Mouse (Mus musculus) thymus, postnatal 10 days (tissue): ENCODE measurements around the gene Ano6.
A peak's percentile ranks its signal among the peaks of the same experiment; 100 is the strongest.

Experiments
- DNase-seq, 2 experiments: peaks; one replicate each; pipeline ENCODE4 v3.0.0; 2021; ENCODE audit warnings: low spot score in 2 of 2

Ano6 gene

DNA sequence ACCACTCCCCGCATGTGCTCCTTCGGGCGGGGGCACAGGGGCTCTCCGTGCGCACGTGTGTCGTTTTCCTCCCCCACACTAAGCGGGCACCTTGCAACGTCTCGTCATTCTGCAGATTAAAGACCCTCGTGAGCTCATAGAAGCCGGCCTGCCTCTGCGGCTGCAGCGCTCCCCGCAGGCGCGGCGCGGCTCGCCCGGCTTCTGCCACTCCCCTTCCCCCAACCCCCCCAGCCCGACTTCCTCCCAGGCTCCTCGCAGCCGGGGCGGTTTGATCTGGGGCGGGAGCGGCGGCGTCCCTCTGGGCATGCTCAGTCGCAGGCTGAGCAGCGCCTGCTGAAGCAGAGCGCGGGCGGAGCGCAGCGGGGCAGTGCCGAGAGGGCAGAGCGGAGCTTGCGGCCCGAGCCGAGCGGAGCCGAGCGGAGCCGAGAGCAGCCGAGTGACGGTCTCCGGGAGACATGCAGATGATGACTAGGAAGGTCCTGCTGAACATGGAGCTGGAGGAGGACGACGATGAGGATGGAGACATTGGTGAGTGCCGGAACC is at the start of gene Ano6:
Gene Ano6, plus strand, starts transcription at position 315 of the 543 bp plus-strand sequence.
- DNase-seq, result peak; percentile 94 to 97

DNA sequence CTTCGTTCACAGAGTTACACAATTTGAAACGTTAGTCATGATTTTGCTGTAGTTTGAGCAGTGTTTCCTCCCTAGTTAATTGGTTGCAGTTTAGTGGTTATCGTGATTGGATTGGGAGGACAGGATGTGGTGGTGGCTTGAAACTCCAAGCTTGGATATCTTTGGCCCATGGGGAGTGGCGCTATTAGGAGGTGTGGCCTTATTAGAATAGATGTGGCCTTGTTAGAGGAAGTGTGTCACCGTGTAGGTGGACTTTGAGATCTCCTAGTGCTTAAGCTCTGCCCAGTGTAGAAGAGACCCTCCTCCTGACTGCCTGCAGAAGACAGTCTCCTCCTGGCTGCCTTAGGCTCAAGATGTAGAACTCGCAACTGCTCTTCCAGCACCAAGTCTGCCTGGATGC is 47.7 kb upstream of the Ano6 start:
- DNase-seq, result no peak

DNA sequence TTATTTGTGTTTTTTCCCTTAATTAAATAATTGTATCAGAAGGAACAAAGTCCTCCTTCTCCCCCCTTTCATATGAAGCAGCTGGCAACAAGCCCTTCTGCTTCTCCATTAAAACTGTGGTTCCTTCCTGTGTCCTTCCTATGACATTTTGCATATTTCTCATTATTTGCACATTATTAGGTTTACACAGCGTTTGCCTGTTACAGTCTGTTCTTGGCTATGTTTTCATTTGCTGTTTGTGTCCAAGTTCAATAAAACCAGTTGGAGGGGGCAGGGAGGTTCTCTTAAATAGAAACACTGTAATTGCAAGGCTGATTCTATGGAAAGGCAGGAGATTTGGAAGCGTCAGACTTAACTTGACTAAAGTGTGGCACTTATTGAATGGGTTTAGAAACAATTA is 46.8 kb upstream of the Ano6 start:
- DNase-seq, result no peak

DNA sequence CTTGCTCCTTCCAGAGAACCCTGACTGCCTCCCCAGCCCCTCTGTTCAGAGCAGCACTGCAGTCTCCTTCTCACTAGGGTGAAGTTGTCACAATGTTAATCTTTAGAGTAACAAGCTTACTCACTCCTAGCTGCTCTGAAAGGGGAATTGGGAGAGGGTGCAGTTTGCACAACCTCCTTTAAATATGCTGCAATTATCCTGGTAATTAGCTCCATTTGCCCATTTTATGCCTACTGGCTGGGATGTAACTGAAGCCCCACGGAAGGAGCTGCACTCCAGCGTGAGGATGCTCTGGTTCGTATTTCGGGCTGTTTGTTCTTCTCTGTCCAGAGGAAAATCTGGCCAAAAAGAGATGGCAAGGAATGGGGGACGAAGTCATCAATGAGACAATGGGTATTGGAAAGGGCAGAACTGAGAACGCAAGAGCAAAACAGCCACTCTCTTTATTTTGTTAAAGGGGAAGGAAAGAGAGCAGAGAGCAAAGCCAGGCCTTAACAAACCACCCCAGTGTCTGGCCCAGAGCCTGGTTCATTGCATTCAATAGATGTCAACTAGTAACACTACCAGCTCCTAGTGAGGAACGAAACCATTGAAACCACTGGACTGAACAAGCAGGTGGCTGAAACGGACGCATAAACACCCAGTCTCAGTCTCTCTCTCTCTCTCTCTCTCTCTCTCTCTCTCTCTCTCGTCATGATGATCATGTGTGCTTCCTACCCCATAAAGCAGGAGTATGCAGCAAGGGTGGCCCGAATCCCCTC is 45.1 kb upstream of the Ano6 start:
- no peak for DNase-seq

DNA sequence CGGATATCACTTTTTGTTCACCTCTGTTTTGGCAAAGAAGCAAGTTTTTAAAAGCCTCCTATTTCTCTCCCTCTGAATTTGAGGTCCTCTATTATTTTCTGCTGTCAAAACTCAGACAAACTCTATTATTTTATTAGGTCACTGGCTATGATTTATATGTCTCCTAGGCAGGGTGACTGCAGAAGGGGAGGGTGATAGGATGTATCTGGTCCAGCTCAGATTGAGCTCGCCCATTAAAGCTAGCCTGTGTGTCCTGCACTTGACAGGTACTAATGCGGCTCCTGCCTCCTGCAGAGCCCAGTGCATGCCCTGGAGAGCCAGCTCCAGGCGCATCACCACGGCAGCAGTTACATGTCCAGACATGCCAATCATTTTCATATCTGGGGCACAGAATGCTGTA is 44.1 kb upstream of the Ano6 start:
- DNase-seq, result no peak

DNA sequence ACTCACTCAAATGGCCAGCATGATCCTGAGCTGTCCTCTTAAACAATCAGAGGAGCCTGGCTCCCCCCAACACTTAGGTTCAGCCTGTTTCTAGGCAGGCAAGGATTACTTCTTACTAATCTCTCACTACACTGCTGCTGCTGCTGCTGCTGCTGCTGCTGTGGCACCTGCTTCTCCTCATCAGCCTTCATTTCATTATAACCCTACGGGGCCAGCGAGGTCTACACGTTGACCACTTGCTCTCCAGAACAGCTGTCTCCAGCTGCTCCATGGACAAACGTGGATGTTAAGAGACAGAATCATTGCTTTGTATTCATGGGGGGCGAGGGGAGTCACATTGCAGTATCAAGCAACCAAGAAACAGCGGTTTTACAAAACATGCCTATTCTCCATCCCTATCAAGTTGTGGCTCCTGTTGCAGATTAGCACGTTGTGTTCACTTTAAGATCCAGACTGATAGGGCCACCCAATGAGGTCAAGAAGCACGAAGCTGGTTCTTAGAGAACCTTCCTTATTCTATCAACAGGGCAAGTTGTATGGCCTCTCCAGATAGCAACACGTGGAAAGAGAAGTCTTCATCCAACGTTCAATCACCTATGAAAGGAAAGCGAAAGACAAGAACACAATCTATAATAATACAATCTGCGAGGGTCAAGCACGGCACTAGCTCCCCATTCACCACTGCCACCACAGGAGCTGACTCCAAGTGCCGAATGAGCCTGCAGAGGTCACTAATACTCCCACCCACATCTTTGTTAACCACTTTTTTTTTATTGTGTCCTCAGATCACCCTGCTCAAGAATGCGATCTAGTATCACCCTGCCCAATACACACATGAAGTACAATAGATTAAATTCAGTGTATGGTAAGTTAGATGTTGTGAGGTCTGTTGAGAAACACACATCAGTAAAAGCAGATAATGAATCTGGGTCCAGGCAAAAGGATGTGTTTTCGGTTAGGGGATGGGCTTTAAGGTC is 43.4 kb upstream of the Ano6 start:
- no peak for DNase-seq

DNA sequence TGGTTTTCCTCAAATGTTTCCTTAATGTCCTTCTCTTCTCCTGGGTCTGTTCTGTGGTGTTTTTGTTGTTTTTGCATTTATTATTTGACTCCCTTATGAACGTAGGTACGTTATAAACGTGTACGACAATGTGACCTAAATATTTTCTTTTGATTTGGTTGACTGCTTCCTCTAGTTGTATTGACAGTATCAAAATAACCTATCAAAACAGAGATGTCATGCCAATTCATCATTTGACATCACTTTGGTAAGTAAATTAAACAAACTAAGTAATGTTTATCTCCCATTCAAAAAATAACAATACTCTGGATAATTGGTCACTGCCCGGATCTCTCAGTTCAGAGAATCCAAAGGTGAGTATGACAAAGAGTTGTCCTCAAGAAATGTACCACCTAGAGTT is 41.4 kb upstream of the Ano6 start:
- no peak for DNase-seq

DNA sequence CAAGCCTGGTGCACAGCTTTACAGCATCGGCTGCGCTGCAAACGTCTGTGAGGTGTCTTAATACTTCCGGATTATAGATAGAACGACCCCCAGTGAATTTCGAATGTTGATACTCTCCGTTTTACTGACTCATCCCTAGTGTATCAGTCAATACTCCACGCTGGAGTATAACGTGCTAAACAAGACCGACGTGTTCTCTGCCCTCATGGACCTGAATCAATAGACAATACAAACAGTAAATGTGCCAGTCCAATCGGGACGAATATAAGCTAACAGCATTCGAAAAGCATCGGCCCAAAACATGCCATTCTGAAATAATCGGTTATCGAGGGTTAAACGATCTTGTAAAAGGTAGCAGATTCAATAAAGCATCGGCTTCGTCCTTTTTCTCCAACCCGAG is 40.6 kb upstream of the Ano6 start:
- no peak for DNase-seq

DNA sequence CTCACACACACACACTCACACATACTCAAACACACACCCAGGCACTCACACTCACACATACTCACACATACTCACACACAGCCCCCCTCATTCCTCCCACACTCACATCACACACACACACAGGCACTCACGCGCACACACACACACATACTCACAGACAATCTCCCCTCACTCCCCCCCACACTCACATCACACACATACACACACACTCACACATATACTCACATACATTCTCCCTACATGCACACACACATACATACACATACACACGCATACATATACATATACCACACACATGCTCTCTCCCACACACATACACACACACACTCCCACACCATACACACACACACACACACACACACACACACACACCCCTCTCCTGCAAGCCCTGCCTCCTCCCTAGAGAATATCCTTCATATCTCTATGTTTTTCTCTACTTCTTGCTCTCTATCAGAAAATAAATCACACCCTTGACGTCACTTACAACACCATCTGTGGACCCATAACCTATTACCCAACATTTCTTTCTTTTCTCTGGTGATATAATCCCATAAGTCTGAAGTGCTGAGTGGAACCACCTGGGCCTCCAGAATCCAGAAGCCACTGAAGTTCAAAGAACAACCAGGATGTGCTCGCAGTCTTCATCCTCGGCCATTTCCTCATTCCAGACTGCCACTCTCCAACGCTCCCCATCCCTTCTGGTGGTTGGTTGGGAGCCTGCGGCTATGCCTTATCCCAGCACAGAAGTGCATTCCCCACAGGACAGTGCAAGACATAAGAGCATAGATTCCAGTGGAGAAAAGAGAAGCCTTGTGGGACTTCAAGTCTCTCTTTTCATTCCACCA is 38.6 kb upstream of the Ano6 start:
- DNase-seq, result no peak

DNA sequence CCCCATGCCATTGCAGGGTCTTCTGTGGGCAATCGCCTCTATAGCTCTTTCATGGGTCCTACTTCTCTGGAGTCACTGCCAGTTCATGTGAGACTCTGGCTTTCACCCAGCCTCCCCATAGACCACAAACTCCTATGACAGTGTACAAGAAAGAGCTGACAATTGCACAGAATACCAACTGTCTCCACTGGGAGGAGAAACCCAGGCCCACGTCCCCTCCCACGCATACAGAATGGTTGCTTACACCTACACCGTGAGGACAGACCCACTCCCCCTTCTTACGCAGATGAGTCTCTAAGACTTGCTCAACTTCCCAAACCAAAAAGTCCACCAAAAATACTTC is 38.0 kb upstream of the Ano6 start:
- peak; percentile 66 to 69 for DNase-seq

DNA sequence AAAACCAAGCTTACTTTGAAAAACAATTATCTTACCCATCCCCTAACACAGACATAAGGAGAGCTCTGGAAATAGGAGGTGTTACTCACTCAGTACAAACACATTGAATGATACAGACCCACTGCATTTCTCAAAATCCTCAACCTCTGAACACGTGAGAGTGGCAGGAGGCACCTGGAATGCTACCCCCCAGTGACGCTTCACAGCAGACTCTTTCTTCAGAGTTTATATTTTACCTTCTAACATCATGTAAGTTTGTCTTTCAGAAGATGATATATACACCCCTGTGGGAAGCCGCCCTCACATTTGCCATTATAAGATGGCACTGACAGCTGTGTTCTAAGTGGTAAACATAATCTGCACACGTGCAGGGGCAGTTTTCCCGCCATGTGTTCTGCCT is 37.6 kb upstream of the Ano6 start:
- DNase-seq, result no peak

DNA sequence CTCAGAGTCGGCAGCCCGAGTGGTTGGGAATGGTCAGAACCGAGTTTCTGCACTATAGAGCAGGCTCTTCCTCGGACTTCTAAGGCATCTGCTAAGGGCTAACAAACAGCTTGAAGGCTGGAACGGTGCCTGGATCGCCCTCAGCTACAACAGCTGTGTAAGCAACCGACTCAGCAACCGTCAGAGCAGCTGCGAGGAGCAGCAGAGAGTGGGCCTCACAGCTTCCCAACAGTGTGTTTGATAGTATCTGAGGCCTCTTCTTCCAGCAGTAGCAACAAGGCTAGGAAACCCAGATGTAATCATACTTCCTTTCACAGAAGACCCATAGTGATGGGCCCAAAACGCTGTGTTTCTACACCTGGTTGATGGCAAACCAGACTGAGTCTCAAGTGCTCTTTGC is 33.5 kb upstream of the Ano6 start:
- peak; percentile 82 to 87 for DNase-seq

DNA sequence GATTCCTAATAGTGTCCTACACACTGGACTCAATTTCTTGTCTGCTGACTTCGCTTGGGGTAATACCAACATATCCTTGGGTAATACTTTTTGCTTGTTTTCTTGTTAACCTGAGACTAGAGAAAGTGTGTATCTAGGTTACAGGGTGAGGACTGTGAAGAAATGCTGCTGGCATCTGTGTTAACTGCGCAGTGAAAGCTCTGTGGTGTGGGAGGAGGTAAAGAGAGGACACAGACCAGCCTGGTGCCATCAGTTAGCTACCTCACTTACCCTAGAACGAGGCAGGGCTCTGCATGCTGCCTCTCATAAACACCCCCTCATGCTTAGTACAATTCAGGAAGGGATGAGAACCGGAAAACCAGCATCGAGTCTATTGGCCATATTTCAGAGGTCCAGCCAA is 32.6 kb upstream of the Ano6 start:
- DNase-seq, result peak in 1 of 2 experiments; percentile 26

DNA sequence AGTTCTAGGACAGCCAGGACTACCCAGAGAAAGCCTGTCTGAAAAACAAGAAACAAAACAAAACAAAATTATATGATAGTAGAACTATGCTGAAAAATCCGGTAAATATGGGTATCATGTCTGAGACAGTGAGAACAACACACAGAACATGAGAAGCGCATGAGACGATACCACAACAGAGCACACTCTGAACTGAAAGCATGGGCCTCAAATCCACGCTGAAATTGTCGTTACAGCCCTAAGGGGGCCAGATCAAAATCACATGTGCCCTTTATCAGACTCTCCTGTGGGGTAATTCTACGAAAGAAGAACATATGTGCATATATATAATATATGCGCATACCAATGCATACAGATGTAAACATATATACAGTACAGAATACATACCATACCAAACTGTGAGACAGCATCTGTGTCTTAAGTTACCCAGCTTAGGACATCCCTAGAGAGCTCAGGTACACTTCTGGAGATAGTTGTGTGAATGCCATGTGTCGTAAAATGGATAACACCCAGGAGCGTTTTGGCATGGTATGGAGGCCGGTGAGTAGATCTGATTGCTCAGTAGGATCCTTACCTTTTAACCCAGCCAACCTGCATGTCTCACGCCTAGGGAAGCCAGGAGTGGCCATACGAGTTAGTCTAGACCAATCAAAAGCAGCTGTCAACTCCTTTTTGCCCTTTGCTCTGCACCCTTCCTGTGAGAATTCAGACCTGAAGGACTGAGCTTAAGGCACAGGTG is 31.8 kb upstream of the Ano6 start:
- peak in 1 of 2 experiments; percentile 29 for DNase-seq

DNA sequence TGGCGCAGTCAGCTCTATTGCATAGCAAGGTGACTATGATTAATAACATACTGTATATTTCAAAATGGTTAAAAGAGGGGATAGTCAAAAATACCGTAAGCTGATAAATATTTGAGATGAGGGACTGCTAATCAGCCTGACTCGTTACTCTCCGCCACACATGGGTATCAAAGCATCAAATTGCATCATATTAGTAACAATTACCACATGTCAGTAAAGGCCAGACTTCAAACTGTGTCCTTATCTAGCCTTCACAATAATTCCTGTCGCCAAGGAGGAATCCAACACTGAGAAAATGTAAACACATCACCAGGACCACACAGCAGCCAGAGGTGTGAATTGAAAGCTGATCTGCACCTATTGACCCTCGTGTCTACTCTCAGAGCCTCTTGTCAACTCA is 30.8 kb upstream of the Ano6 start:
- no peak for DNase-seq

DNA sequence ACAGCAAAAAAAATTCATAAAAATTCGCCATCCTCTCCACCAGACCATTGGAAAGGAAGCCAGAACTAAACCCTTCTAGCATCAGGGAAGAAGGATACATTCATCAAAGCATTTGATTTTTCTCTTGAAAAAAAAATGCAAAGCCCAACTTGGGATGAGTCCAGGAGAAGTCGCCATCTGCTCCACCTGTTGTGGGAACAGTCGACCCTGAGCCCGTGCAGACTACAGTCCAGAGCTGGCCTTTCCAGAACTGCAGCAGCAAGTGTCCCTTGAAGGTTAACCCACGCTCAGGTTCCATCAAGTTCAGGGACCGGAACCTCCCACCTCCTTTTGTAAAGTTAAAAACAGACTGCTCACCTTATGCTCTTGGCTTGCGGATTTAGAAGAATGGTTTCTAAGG is 29.2 kb upstream of the Ano6 start:
- DNase-seq, result no peak

DNA sequence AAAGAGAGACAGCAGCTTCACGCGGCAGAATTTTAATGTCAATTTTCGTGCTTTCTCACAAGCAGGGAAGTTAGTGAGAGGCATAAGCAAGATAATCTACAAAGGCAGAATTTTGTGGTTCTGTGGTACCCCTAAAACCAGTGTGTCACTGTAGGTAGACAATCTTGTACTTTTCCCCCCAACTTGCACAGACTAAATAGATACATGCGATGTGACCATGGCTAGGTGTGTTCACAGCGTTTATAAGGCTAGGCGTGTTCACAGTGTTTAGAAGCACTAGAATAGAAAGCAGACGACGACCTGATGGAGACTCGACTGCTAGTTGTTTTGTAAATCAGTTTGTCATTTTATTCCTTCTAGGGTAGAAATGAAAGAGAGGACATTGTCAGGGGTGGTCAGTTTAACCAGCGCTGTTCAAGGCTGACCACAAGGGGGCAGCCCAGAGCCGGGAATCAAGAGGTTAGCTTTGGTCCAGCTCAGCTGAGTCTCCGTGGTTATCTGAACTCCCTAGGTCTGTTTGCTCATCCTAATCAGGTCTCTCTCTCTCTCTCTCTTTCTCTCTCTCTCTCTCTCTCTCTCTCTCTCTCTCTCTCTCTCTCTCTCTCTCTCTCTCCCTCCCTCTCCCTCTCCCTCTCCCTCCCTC is 27.9 kb upstream of the Ano6 start:
- DNase-seq, result peak; percentile 47 to 83

DNA sequence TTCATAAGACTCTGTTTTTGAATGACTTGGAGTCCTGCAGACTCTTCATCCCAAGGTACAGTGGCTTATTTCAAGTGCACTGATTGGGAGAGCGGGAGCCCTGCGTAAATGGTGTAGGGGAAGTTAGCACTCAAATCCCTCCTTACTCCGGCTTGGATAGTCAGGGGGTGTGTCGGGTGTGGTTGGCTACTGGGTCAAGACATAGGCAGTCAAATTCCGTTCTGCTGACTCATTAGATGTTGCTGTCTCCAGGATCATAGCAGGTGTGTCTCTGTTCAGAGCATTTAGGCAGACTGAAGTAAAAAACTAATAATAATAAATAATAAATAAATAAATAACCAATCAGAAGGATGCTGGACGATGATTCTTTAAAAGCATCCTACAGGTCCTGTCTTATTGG is 27.2 kb upstream of the Ano6 start:
- DNase-seq, result no peak

DNA sequence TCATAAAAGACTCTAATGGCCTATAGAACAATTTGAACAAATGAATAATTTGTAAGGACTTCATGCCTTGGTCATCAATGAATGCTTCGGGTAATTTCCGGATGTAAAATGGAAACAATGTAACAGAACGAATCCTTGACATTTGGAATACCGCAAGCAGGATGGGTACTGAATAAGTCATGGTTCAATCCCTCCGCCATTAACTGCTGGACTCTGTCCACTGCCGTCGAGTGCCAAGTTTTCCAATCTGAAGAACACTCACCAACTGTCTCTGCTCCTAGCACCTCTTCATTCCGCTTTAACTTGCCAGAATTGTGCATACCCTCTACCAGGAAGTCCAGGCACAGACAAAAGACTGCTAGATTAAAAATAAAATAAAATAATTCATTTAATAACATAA is 25.4 kb upstream of the Ano6 start:
- no peak for DNase-seq

DNA sequence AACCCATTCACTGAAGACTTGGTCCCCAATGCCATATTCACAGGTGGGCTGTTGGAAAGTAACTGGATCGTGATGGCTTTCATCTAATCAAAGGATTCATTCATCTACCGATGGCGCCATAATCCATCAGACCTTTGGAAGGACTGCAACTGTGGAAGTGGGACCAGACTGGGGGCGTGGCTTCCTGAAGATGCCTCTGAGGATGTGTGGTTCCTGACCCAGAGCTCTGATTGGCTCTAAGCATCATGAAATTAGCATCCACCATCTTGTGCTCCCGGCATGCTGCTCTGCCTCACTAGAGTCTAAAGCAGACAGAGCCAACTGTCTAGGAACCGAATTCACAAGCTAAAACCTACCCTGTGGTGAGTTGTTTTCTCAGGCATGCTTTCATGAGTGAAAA is 24.7 kb upstream of the Ano6 start:
- no peak for DNase-seq

DNA sequence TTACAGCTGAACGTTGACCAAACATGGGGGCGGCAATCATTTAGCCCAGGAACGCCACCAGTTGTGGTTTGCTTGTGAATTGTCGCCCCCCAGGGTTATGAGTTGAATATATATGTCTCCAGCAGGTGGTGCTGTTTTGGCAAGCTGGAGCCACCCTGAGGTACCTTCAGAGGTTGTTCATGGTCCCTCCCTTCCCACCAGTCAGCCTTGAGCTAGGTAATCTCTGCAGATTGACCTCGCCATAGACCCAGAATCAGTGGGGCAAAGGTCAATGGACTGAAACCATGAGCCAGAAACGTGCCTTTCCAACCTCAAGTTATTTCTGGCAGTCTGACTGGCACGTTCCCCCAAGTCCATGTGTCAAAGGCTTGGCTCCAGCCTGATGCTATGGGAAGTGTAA is 22.8 kb upstream of the Ano6 start:
- peak in 1 of 2 experiments; percentile 24 for DNase-seq
